In genomic region chr10:79779784-79780663, GRCm38 (mm10) we compare ENCODE assay signal across 7 mouse cellular contexts. TPM values are rescaled to one million over a fixed set of nuclear protein-coding genes. Genes with fewer than 3 reads are reported as not detected.
DNase-seq lines count a peak whose midpoint lies in the region; ATAC-seq and TF ChIP-seq lines count a peak whose summit lies in the region.

No protein-coding gene starts in this region.

- H3K27me3 ChIP-seq in embryonic facial prominence, embryonic 14.5 days (replicated peaks; ENCODE audit: control insufficient read depth, insufficient read depth, low read length), result peaks cover 19% of the 10 kb centered on the region; the same call in 1 of the 2 replicates
- H3K27me3 ChIP-seq in heart, adult 2 months (ENCODE audit: control insufficient read depth, insufficient read depth, low read length), result no peaks in the 10 kb centered on the region
- peaks cover 62% of the 10 kb centered on the region for H3K27me3 ChIP-seq in limb, embryonic 13.5 days
- H3K27me3 ChIP-seq in midbrain, embryonic 16.5 days (ENCODE audit: control insufficient read depth, insufficient read depth, low read depth, low read length), result peaks cover 32% of the 10 kb centered on the region

- peak; percentile 88 to 91 for DNase-seq in adrenal gland, postnatal 4 days (ENCODE audit: low spot score in 2 of 2)
- peak; percentile 96 for DNase-seq in embryonic facial prominence, embryonic 14.5 days (ENCODE audit: low spot score)
- DNase-seq in heart, adult 2 months, result peak; percentile 94
- peak; percentile 99 to 100 for DNase-seq in kidney, adult 8-10 months
- DNase-seq in spleen, postnatal 10 days (ENCODE audit: low spot score in 2 of 2), result peak; percentile 89 to 95

- peak overlapping the region; percentile 48 for H3K9ac ChIP-seq in embryonic facial prominence, embryonic 14.5 days (ENCODE audit: low read depth, low read length)
- H3K9ac ChIP-seq in heart, adult 2 months (ENCODE audit: low read depth, low read length), result peak overlapping the region; percentile 63
- H3K9ac ChIP-seq in limb, embryonic 13.5 days, result no peak overlapping the region
- H3K9ac ChIP-seq in midbrain, embryonic 16.5 days (ENCODE audit: low read depth, low read length), result peak overlapping the region; percentile 59

- peaks cover 23% of the 10 kb centered on the region; the same call in 1 of the 2 replicates for H3K4me1 ChIP-seq in embryonic facial prominence, embryonic 14.5 days (ENCODE audit: control insufficient read depth, insufficient read depth, low read length)
- H3K4me1 ChIP-seq in heart, adult 2 months (ENCODE audit: control insufficient read depth, insufficient read depth, low read length), result peaks cover 4% of the 10 kb centered on the region
- H3K4me1 ChIP-seq in limb, embryonic 13.5 days, result peaks cover 44% of the 10 kb centered on the region
- H3K4me1 ChIP-seq in midbrain, embryonic 16.5 days (ENCODE audit: control insufficient read depth, insufficient read depth, low read length), result no peaks in the 10 kb centered on the region

- intact Hi-C loops in heart, adult 2 months (cut with DNase I), result loop anchor here (5.0 kb wide), 2 partner anchors 37 to 73 kb away; no protein-coding TSS in a partner anchor

- H3K79me2 ChIP-seq in heart, adult 2 months (replicated peaks; ENCODE audit: control insufficient read depth, insufficient read depth, low read length), result no peaks in the 10 kb centered on the region

- no peaks in the 10 kb centered on the region for H3K36me3 ChIP-seq in embryonic facial prominence, embryonic 14.5 days (ENCODE audit: control insufficient read depth, insufficient read depth, low read length)
- no peaks in the 10 kb centered on the region for H3K36me3 ChIP-seq in heart, adult 2 months (ENCODE audit: control insufficient read depth, insufficient read depth, low read length)
- no peaks in the 10 kb centered on the region for H3K36me3 ChIP-seq in limb, embryonic 13.5 days
- H3K36me3 ChIP-seq in midbrain, embryonic 16.5 days (ENCODE audit: control insufficient read depth, insufficient read depth, low read length), result no peaks in the 10 kb centered on the region

- peaks cover 2% of the 10 kb centered on the region; the same call in 1 of the 2 replicates for H3K9me3 ChIP-seq in embryonic facial prominence, embryonic 14.5 days (ENCODE audit: control insufficient read depth, low read length)
- H3K9me3 ChIP-seq in limb, embryonic 13.5 days, result peaks cover 4% of the 10 kb centered on the region; the same call in 1 of the 2 replicates
- no peaks in the 10 kb centered on the region for H3K9me3 ChIP-seq in midbrain, embryonic 16.5 days (replicated peaks; ENCODE audit: control insufficient read depth, low read length, poor library complexity, severe bottlenecking)

- no peak for TF ChIP-seq POLR2A in heart, adult 2 months (IDR thresholded peaks at IDR 0.05; ENCODE audit: insufficient read depth, low read depth, low read length)

- ATAC-seq in embryonic facial prominence, embryonic 14.5 days (ENCODE audit: low read depth), result peak; percentile 91
- ATAC-seq in limb, embryonic 13.5 days (ENCODE audit: low FRiP score, low read depth), result peak; percentile 89
- ATAC-seq in midbrain, embryonic 16.5 days, result peak; percentile 91

- WGBS in embryonic facial prominence, embryonic 14.5 days, result 3% methylated on average over 45 of the region's 55 CpGs
- WGBS in heart, adult 2 months, result 3% methylated on average over 55 of the region's 55 CpGs
- 2% methylated on average over 55 of the region's 55 CpGs for WGBS in limb, embryonic 13.5 days
- 1% methylated on average over 53 of the region's 55 CpGs for WGBS in midbrain, embryonic 16.5 days

- H3K4me2 ChIP-seq in embryonic facial prominence, embryonic 14.5 days (ENCODE audit: low read depth, low read length), result peak overlapping the region; percentile 82
- H3K4me2 ChIP-seq in limb, embryonic 13.5 days (replicated peaks), result peak overlapping the region; percentile 77
- peak overlapping the region; percentile 81 for H3K4me2 ChIP-seq in midbrain, embryonic 16.5 days (ENCODE audit: low read length)

- TF ChIP-seq EP300 in heart, adult 2 months (IDR thresholded peaks at IDR 0.05; ENCODE audit: insufficient read depth, low read depth, low read length), result 0 out of 2 replicates have a peak, but pooled peaks have one; percentile 41

- no peak overlapping the region for H3K27ac ChIP-seq in embryonic facial prominence, embryonic 14.5 days (replicated peaks; ENCODE audit: low read depth, low read length)
- H3K27ac ChIP-seq in heart, adult 2 months, result no peak overlapping the region; the same call in 1 of the 2 replicates
- no peak overlapping the region for H3K27ac ChIP-seq in limb, embryonic 13.5 days
- peak overlapping the region; percentile 50 for H3K27ac ChIP-seq in midbrain, embryonic 16.5 days (ENCODE audit: low read length)

- H3K4me3 ChIP-seq in embryonic facial prominence, embryonic 14.5 days (ENCODE audit: low read depth, low read length), result peak overlapping the region; percentile 45
- peak overlapping the region; percentile 49 for H3K4me3 ChIP-seq in heart, adult 2 months
- peak overlapping the region; percentile 44 for H3K4me3 ChIP-seq in limb, embryonic 13.5 days
- peak overlapping the region; percentile 47 for H3K4me3 ChIP-seq in midbrain, embryonic 16.5 days (ENCODE audit: low read depth, low read length)

- TF ChIP-seq CTCF in heart, adult 2 months (IDR thresholded peaks at IDR 0.05), result peak; percentile 80

RNA-seq across cellular contexts. Expression of gene Fstl3, which starts 3.0 kb away (rescaled TPM):
- 1 to 10 TPM; 6.7 to 7.1 TPM for total RNA-seq in adrenal gland, postnatal 4 days (2021)
- polyA plus RNA-seq in embryonic facial prominence, embryonic 14.5 days (2014; fragmentation: Nextera tagmentation; extraction: Ambion mirVana), result 8.3 and 10.7 TPM in 2 replicates
- 1 to 10 TPM; 3.8 to 4.7 TPM for total RNA-seq in heart, adult 2 months (2021)
- 9.7 and 11.9 TPM in 2 replicates for polyA plus RNA-seq in heart, adult 2 months (2012; rRNA removed)
- polyA plus RNA-seq in limb, embryonic 13.5 days (2015; fragmentation: Nextera tagmentation; extraction: Ambion mirVana), result 7.0 and 7.8 TPM in 2 replicates
- polyA plus RNA-seq in midbrain, embryonic 16.5 days (2015; fragmentation: Nextera tagmentation; extraction: Ambion mirVana), result 2.2 and 3.5 TPM in 2 replicates

RNA-seq across cellular contexts. Expression of gene Prss57, which starts 10.7 kb away (rescaled TPM):
- under 1 TPM; 0.11 to 0.71 TPM for total RNA-seq in adrenal gland, postnatal 4 days (2021)
- 0.16 TPM in 1 of 2 replicates, not detected in the other for polyA plus RNA-seq in embryonic facial prominence, embryonic 14.5 days (2014; fragmentation: Nextera tagmentation; extraction: Ambion mirVana)
- not detected for total RNA-seq in heart, adult 2 months (2021)
- polyA plus RNA-seq in heart, adult 2 months (2012; rRNA removed), result 0.08 and 0.20 TPM in 2 replicates
- 0.11 TPM in 1 of 2 replicates, not detected in the other for polyA plus RNA-seq in limb, embryonic 13.5 days (2015; fragmentation: Nextera tagmentation; extraction: Ambion mirVana)
- 0.19 TPM in 2 replicates for polyA plus RNA-seq in midbrain, embryonic 16.5 days (2015; fragmentation: Nextera tagmentation; extraction: Ambion mirVana)

RNA-seq across cellular contexts. Expression of gene Rnf126, which starts 13.3 kb away (rescaled TPM):
- total RNA-seq in adrenal gland, postnatal 4 days (2021), result 10 to 100 TPM; 60.7 to 61.7 TPM
- polyA plus RNA-seq in embryonic facial prominence, embryonic 14.5 days (2014; fragmentation: Nextera tagmentation; extraction: Ambion mirVana), result 77.5 and 78.9 TPM in 2 replicates
- 10 to 100 TPM; 22.9 to 23.6 TPM for total RNA-seq in heart, adult 2 months (2021)
- polyA plus RNA-seq in heart, adult 2 months (2012; rRNA removed), result 41.4 and 48.0 TPM in 2 replicates
- polyA plus RNA-seq in limb, embryonic 13.5 days (2015; fragmentation: Nextera tagmentation; extraction: Ambion mirVana), result 93.0 and 95.4 TPM in 2 replicates
- 90.2 and 92.3 TPM in 2 replicates for polyA plus RNA-seq in midbrain, embryonic 16.5 days (2015; fragmentation: Nextera tagmentation; extraction: Ambion mirVana)

RNA-seq across cellular contexts. Expression of gene Palm, which starts 13.3 kb away (rescaled TPM):
- total RNA-seq in adrenal gland, postnatal 4 days (2021), result 100 to 1,000 TPM in 1 of 2 experiments, 10 to 100 TPM in 1; 91.8 to 119 TPM
- polyA plus RNA-seq in embryonic facial prominence, embryonic 14.5 days (2014; fragmentation: Nextera tagmentation; extraction: Ambion mirVana), result 62.5 and 75.4 TPM in 2 replicates
- 10 to 100 TPM; 51.4 to 55.6 TPM for total RNA-seq in heart, adult 2 months (2021)
- polyA plus RNA-seq in heart, adult 2 months (2012; rRNA removed), result 31.4 and 36.6 TPM in 2 replicates
- polyA plus RNA-seq in limb, embryonic 13.5 days (2015; fragmentation: Nextera tagmentation; extraction: Ambion mirVana), result 101 TPM in 2 replicates
- polyA plus RNA-seq in midbrain, embryonic 16.5 days (2015; fragmentation: Nextera tagmentation; extraction: Ambion mirVana), result 318 and 333 TPM in 2 replicates

RNA-seq across cellular contexts. Expression of gene Fgf22, which starts 25.1 kb away (rescaled TPM):
- not detected for total RNA-seq in adrenal gland, postnatal 4 days (2021)
- polyA plus RNA-seq in embryonic facial prominence, embryonic 14.5 days (2014; fragmentation: Nextera tagmentation; extraction: Ambion mirVana), result 0.35 and 0.38 TPM in 2 replicates
- total RNA-seq in heart, adult 2 months (2021), result not detected
- not detected in 2 replicates for polyA plus RNA-seq in heart, adult 2 months (2012; rRNA removed)
- 0.34 and 0.47 TPM in 2 replicates for polyA plus RNA-seq in limb, embryonic 13.5 days (2015; fragmentation: Nextera tagmentation; extraction: Ambion mirVana)
- 1.8 TPM in 2 replicates for polyA plus RNA-seq in midbrain, embryonic 16.5 days (2015; fragmentation: Nextera tagmentation; extraction: Ambion mirVana)
